Comparison of ENCODE assay signal across 8 mouse cellular contexts in the genomic region with DNA sequence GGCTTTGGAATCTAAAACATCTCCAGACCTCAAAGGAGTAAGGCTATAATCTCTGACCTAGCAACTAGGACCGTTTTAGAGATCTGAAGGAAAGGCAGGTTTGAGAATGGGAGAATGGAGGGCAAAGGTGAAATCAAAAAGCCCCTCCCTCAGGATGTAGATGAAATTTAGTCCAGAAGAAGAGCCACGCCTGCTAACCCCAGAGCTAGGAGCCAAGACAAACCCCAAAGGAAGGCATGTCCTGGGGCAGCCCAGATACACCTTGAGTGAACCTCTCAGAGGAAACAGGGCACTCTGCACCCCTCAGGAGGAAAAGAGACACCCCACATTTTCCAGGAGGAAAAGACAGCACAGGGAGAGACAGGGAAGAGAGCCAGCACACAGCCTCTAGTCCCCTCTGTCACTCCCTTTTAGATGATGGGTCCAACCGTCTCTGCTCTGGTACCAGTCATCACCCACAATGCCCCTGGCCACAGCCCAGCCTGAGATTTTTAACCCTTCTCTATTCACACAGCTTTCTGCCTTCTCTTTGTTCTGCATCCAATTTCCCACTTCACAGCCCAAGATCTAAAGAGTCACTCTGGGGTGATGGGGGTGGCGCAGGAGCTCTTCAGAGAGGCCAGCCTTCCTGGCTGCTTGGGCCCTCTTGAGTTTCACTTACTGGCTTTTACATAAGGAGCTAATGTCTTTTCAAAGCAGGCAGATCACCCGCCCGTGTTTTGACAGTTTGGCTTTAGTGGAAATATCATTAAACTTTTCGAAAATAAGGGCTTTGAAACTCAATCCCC.
A peak's percentile ranks its signal among the peaks of the same experiment; 100 is the strongest.
DNase-seq lines count a peak whose midpoint lies in the region; ATAC-seq and TF ChIP-seq lines count a peak whose summit lies in the region.

No protein-coding gene starts in this region.

- peak; percentile 49 for DNase-seq in left cerebral cortex, postnatal 4 days
- no peak for DNase-seq in left cerebral cortex, postnatal 25 days (ENCODE audit: low spot score in 2 of 2)
- DNase-seq in stomach, postnatal 0 days (ENCODE audit: low spot score), result peak; percentile 22
- DNase-seq in adrenal gland, adult 18-20 months (ENCODE audit: low spot score in 2 of 2), result no peak
- DNase-seq in urinary bladder, postnatal 10 days (ENCODE audit: low spot score), result no peak

- no peak overlapping the region for H3K4me3 ChIP-seq in forebrain, embryonic 15.5 days
- peak overlapping the region; percentile 26; the same call in 1 of the 2 replicates for H3K4me3 ChIP-seq in lung, embryonic 16.5 days (ENCODE audit: low read length)
- H3K4me3 ChIP-seq in stomach, postnatal 0 days (ENCODE audit: low read depth, low read length), result no peak overlapping the region

- 0 out of 2 replicates have a peak, but pooled peaks have one; percentile 48 for ATAC-seq in forebrain, embryonic 15.5 days (replicated peaks)
- peak; percentile 89 for ATAC-seq in lung, embryonic 16.5 days (ENCODE audit: low read depth)
- no peak for ATAC-seq in stomach, postnatal 0 days (ENCODE audit: low FRiP score, low TSS enrichment)
- ATAC-seq in erythroblast, adult 5-6 weeks (replicated peaks; ENCODE audit: low FRiP score, poor library complexity, severe bottlenecking), result no peak

- intact Hi-C loops in left cerebral cortex, postnatal 4 days (cut with DNase I), result no loop called here
- intact Hi-C loops in left cerebral cortex, postnatal 25 days (cut with DNase I), result loop anchor here (10.0 kb wide), 1 partner anchor 136 kb away; no protein-coding TSS in a partner anchor

- H3K4me2 ChIP-seq in forebrain, embryonic 15.5 days (replicated peaks), result no peak overlapping the region
- peak overlapping the region; percentile 46 for H3K4me2 ChIP-seq in lung, embryonic 16.5 days (ENCODE audit: low read depth, low read length)
- no peak overlapping the region for H3K4me2 ChIP-seq in stomach, postnatal 0 days (replicated peaks; ENCODE audit: low read depth)

- peak overlapping the region; percentile 55 for H3K27ac ChIP-seq in forebrain, embryonic 15.5 days (replicated peaks)
- H3K27ac ChIP-seq in lung, embryonic 16.5 days (ENCODE audit: low read length), result peak overlapping the region; percentile 88
- H3K27ac ChIP-seq in stomach, postnatal 0 days (replicated peaks), result peak overlapping the region; percentile 87

- no peaks in the 10 kb centered on the region for H3K36me3 ChIP-seq in forebrain, embryonic 15.5 days
- H3K36me3 ChIP-seq in lung, embryonic 16.5 days (ENCODE audit: control insufficient read depth, insufficient read depth, low read length), result no peaks in the 10 kb centered on the region
- no peaks in the 10 kb centered on the region for H3K36me3 ChIP-seq in stomach, postnatal 0 days (ENCODE audit: control insufficient read depth, insufficient read depth, low read length)

- 20% methylated on average over 7 of the region's 7 CpGs for WGBS in forebrain, embryonic 15.5 days
- WGBS in lung, embryonic 16.5 days, result 16% methylated on average over 7 of the region's 7 CpGs
- WGBS in stomach, postnatal 0 days, result 20% methylated on average over 7 of the region's 7 CpGs

- peaks cover 12% of the 10 kb centered on the region for H3K4me1 ChIP-seq in forebrain, embryonic 15.5 days
- H3K4me1 ChIP-seq in lung, embryonic 16.5 days (replicated peaks; ENCODE audit: control insufficient read depth, insufficient read depth, low read length), result peaks cover 31% of the 10 kb centered on the region
- H3K4me1 ChIP-seq in stomach, postnatal 0 days (replicated peaks; ENCODE audit: control insufficient read depth, insufficient read depth), result peaks cover 14% of the 10 kb centered on the region

- no peak overlapping the region for H3K9ac ChIP-seq in forebrain, embryonic 15.5 days (replicated peaks)
- peak overlapping the region; percentile 51 for H3K9ac ChIP-seq in lung, embryonic 16.5 days (ENCODE audit: low read length)
- no peak overlapping the region for H3K9ac ChIP-seq in stomach, postnatal 0 days (ENCODE audit: low read length)

- no peaks in the 10 kb centered on the region for H3K9me3 ChIP-seq in forebrain, embryonic 15.5 days
- no peaks in the 10 kb centered on the region for H3K9me3 ChIP-seq in lung, embryonic 16.5 days (ENCODE audit: control insufficient read depth, low read length)
- no peaks in the 10 kb centered on the region for H3K9me3 ChIP-seq in stomach, postnatal 0 days (ENCODE audit: control insufficient read depth, low read length)

- no peak for TF ChIP-seq CTCF in stomach, postnatal 0 days (IDR thresholded peaks at IDR 0.05; ENCODE audit: low read depth)

- no peak for TF ChIP-seq EP300 in stomach, postnatal 0 days (optimal IDR thresholded peaks at IDR 0.05)

- no peaks in the 10 kb centered on the region for H3K27me3 ChIP-seq in forebrain, embryonic 15.5 days
- no peaks in the 10 kb centered on the region for H3K27me3 ChIP-seq in lung, embryonic 16.5 days (ENCODE audit: control insufficient read depth, insufficient read depth, low read depth, low read length)
- no peaks in the 10 kb centered on the region for H3K27me3 ChIP-seq in stomach, postnatal 0 days (ENCODE audit: control insufficient read depth, insufficient read depth, low read length)

Comparison
In these comparisons a context has a peak if more than half of its experiments do, and no peak if none do; other contexts are left out.
1. DNase-seq: peak in left cerebral cortex, postnatal 4 days (single experiment) and stomach, postnatal 0 days (single experiment); none in left cerebral cortex, postnatal 25 days (0 of 2), adrenal gland, adult 18-20 months (0 of 2) and urinary bladder, postnatal 10 days (single experiment).
2. ATAC-seq: peak in forebrain, embryonic 15.5 days (single experiment) and lung, embryonic 16.5 days (single experiment); none in stomach, postnatal 0 days (single experiment) and erythroblast, adult 5-6 weeks (single experiment).
3. Peak in every context shown above with its lines, with median percentiles within 50 percentile points of each other: H3K27ac ChIP-seq.